Mouse (Mus musculus) G1E (cell line): ENCODE results near the gene Adcyap1r1.

Experiments used
- CTCF ChIP-seq: IDR thresholded peaks from 2 replicates; pipeline ENCODE4 v1.5.1; 2012; ENCODE audit warnings: low read depth, low read length, inconsistent platforms, mixed read lengths
- GATA1 ChIP-seq: IDR thresholded peaks from 2 replicates; pipeline ENCODE4 v1.6.1; 2012; ENCODE audit warnings: borderline replicate concordance, low read length, inconsistent platforms, mixed read lengths
- POLR2AphosphoS5 ChIP-seq: IDR thresholded peaks from 2 replicates; pipeline ENCODE4 v1.6.1; 2012; ENCODE audit warnings: low read depth, low read length, inconsistent platforms; ENCODE audit not compliant: insufficient replicate concordance
- TAL1 ChIP-seq: conservative IDR thresholded peaks from 2 replicates; pipeline ENCODE4 v1.6.1; 2012; ENCODE audit warnings: low read depth, low read length, inconsistent platforms, mixed read lengths

GRCm38 (mm10) chr6:55404421-55404990 lies 47.3 kb upstream of the Adcyap1r1 start:
- TF ChIP-seq POLR2AphosphoS5: no peak
- TF ChIP-seq CTCF: no peak
- no peak for TF ChIP-seq GATA1
- no peak for TF ChIP-seq TAL1
